24 mouse cellular contexts compared by ENCODE assay signal in genomic region chr2:117502611-117503010, GRCm38 (mm10).
A peak's percentile ranks its signal among the peaks of the same experiment; 100 is the strongest.
DNase-seq lines count a peak whose midpoint lies in the region; ATAC-seq and TF ChIP-seq lines count a peak whose summit lies in the region.
"Had no signal": no experiment of that assay in that cellular context is flagged by ENCODE, and none has a peak within 500 bp of the region (broad histone marks: within the 10 kb centered on the region; RNA-seq: fewer than 3 reads in every experiment).

No protein-coding gene starts in this region.

- no peak overlapping the region for H3K4me3 ChIP-seq in kidney, postnatal 0 days (replicated peaks; ENCODE audit: low read depth, low read length)
- no peak overlapping the region for H3K4me3 ChIP-seq in lung, postnatal 0 days (ENCODE audit: low read depth, low read length)
- H3K4me3 ChIP-seq in embryonic fibroblast, embryonic 13.5 days (ENCODE audit: insufficient read depth, low read length), result no peak overlapping the region
- H3K4me3 ChIP-seq in forebrain, embryonic 11.5 days (ENCODE audit: low read depth, low read length), result no peak overlapping the region
- H3K4me3 ChIP-seq: embryonic facial prominence, embryonic 10.5 days; embryonic facial prominence, embryonic 12.5 days; erythroblast, embryonic 14.5 days; forebrain, embryonic 10.5 days; forebrain, embryonic 13.5 days; forebrain, embryonic 15.5 days had no signal

- no peaks in the 10 kb centered on the region for H3K4me1 ChIP-seq in kidney, postnatal 0 days (replicated peaks; ENCODE audit: insufficient read depth, low read length)
- H3K4me1 ChIP-seq in lung, postnatal 0 days (ENCODE audit: insufficient read depth, low read depth, low read length), result no peaks in the 10 kb centered on the region
- peaks cover 9% of the 10 kb centered on the region; the same call in 1 of the 2 replicates for H3K4me1 ChIP-seq in embryonic fibroblast, embryonic 13.5 days (ENCODE audit: control insufficient read depth, insufficient read depth, low read length)
- H3K4me1 ChIP-seq in forebrain, embryonic 11.5 days (replicated peaks; ENCODE audit: control insufficient read depth, insufficient read depth, low read length), result no peaks in the 10 kb centered on the region
- H3K4me1 ChIP-seq: embryonic facial prominence, embryonic 10.5 days; embryonic facial prominence, embryonic 12.5 days; forebrain, embryonic 10.5 days; forebrain, embryonic 13.5 days; forebrain, embryonic 15.5 days had no signal

- H3K27ac ChIP-seq in kidney, postnatal 0 days, result no peak overlapping the region
- no peak overlapping the region for H3K27ac ChIP-seq in lung, postnatal 0 days (ENCODE audit: low read length)
- H3K27ac ChIP-seq in embryonic fibroblast, embryonic 13.5 days (ENCODE audit: insufficient read depth, low read length), result peak overlapping the region; percentile 99
- no peak overlapping the region for H3K27ac ChIP-seq in forebrain, embryonic 11.5 days (ENCODE audit: low read depth, low read length)
- H3K27ac ChIP-seq: embryonic facial prominence, embryonic 10.5 days; embryonic facial prominence, embryonic 12.5 days; forebrain, embryonic 10.5 days; forebrain, embryonic 13.5 days; forebrain, embryonic 15.5 days had no signal

- TF ChIP-seq CTCF in kidney, postnatal 0 days (IDR thresholded peaks at IDR 0.05; ENCODE audit: low read depth), result no peak
- TF ChIP-seq CTCF in lung, postnatal 0 days (IDR thresholded peaks at IDR 0.05), result no peak
- no peak for TF ChIP-seq CTCF in embryonic fibroblast, embryonic 13.5 days (IDR thresholded peaks at IDR 0.05; ENCODE audit: borderline replicate concordance, insufficient read depth, low read length)

- ATAC-seq in kidney, postnatal 0 days (replicated peaks; ENCODE audit: low FRiP score, low read depth), result no peak
- peak; percentile 75 for ATAC-seq in lung, postnatal 0 days
- ATAC-seq in forebrain, embryonic 11.5 days (replicated peaks; ENCODE audit: low FRiP score), result no peak
- ATAC-seq: activated CD4-positive, CD25-positive, alpha-beta regulatory T cell, adult 4 months; forebrain, embryonic 13.5 days; forebrain, embryonic 15.5 days; forebrain, postnatal 0 days; Patski had no signal

- H3K9ac ChIP-seq in kidney, postnatal 0 days (ENCODE audit: low read depth, low read length), result no peak overlapping the region
- no peak overlapping the region for H3K9ac ChIP-seq in lung, postnatal 0 days (replicated peaks; ENCODE audit: low read depth)
- H3K9ac ChIP-seq in forebrain, embryonic 11.5 days (ENCODE audit: low read length), result no peak overlapping the region
- H3K9ac ChIP-seq: embryonic facial prominence, embryonic 12.5 days; forebrain, embryonic 13.5 days; forebrain, embryonic 15.5 days; forebrain, postnatal 0 days had no signal

- no peaks in the 10 kb centered on the region for H3K27me3 ChIP-seq in kidney, postnatal 0 days (ENCODE audit: insufficient read depth, low read length)
- no peaks in the 10 kb centered on the region for H3K27me3 ChIP-seq in lung, postnatal 0 days (replicated peaks; ENCODE audit: insufficient read depth, low read length)
- H3K27me3 ChIP-seq in forebrain, embryonic 11.5 days (ENCODE audit: control insufficient read depth, insufficient read depth, low read length), result no peaks in the 10 kb centered on the region
- H3K27me3 ChIP-seq: embryonic facial prominence, embryonic 12.5 days; forebrain, embryonic 13.5 days; forebrain, embryonic 15.5 days; Patski had no signal

- DNase-seq in kidney, postnatal 0 days (ENCODE audit: low spot score), result peak; percentile 50
- no peak for DNase-seq in kidney, postnatal 14 days
- DNase-seq in lung, postnatal 0 days (ENCODE audit: low spot score), result peak; percentile 65
- DNase-seq in lung, postnatal 10 days, result no peak
- DNase-seq in 3T3-L1 (ENCODE audit: low read depth, low spot score), result peak; percentile 14
- no peak for DNase-seq in forebrain, embryonic 11.5 days (ENCODE audit: low spot score)
- DNase-seq: adrenal gland, adult 8-10 months; adrenal gland, postnatal 14 days; adrenal gland, postnatal 36 days; cerebellum, adult 11-12 months; cerebellum, adult 2 months; cerebellum, adult 9-10 months; cerebellum, postnatal 10 days; cerebellum, postnatal 25 days; forebrain, postnatal 0 days had no signal

- TF ChIP-seq POLR2A in embryonic fibroblast, embryonic 13.5 days (IDR thresholded peaks at IDR 0.05; ENCODE audit: low read depth, low read length), result no peak

- H3K9me3 ChIP-seq in kidney, postnatal 0 days (replicated peaks; ENCODE audit: low read length), result no peaks in the 10 kb centered on the region
- no peaks in the 10 kb centered on the region for H3K9me3 ChIP-seq in lung, postnatal 0 days (ENCODE audit: low read length)
- H3K9me3 ChIP-seq in forebrain, embryonic 11.5 days (ENCODE audit: control insufficient read depth, low read length), result no peaks in the 10 kb centered on the region
- H3K9me3 ChIP-seq: embryonic facial prominence, embryonic 10.5 days; embryonic facial prominence, embryonic 12.5 days; forebrain, embryonic 10.5 days; forebrain, embryonic 13.5 days; forebrain, embryonic 15.5 days had no signal

- H3K4me2 ChIP-seq in kidney, postnatal 0 days (ENCODE audit: low read length), result no peak overlapping the region
- no peak overlapping the region for H3K4me2 ChIP-seq in lung, postnatal 0 days (replicated peaks; ENCODE audit: low read depth, low read length)
- H3K4me2 ChIP-seq in forebrain, embryonic 11.5 days (ENCODE audit: low read depth, low read length, severe bottlenecking), result no peak overlapping the region
- H3K4me2 ChIP-seq: embryonic facial prominence, embryonic 12.5 days; forebrain, embryonic 13.5 days; forebrain, embryonic 15.5 days had no signal

- H3K36me3 ChIP-seq in kidney, postnatal 0 days (ENCODE audit: insufficient read depth, low read length), result no peaks in the 10 kb centered on the region
- H3K36me3 ChIP-seq in lung, postnatal 0 days (ENCODE audit: insufficient read depth, low read length), result no peaks in the 10 kb centered on the region
- no peaks in the 10 kb centered on the region for H3K36me3 ChIP-seq in forebrain, embryonic 11.5 days (ENCODE audit: control insufficient read depth, insufficient read depth, low read length)
- H3K36me3 ChIP-seq: embryonic facial prominence, embryonic 10.5 days; embryonic facial prominence, embryonic 12.5 days; forebrain, embryonic 10.5 days; forebrain, embryonic 15.5 days had no signal

- TF ChIP-seq EP300 in lung, postnatal 0 days (IDR thresholded peaks at IDR 0.05), result peak; percentile 36; the same call in 1 of the 2 replicates

Comparison
In these comparisons a context has a peak if more than half of its experiments do, and no peak if none do; other contexts are left out.
1. DNase-seq: peak in kidney, postnatal 0 days (single experiment), lung, postnatal 0 days (single experiment) and 3T3-L1 (single experiment); none in kidney, postnatal 14 days (single experiment), lung, postnatal 10 days (single experiment) and forebrain, embryonic 11.5 days (single experiment).